Mouse (Mus musculus) small intestine, adult 2 months (tissue): ENCODE results near the gene Adgrg5.

Experiments
- CTCF ChIP-seq: fragments of 200-500 bp; IDR thresholded peaks from 2 replicates; pipeline ENCODE4 v1.5.1; 2012; ENCODE audit warnings: low read depth, mild to moderate bottlenecking, control low read depth, inconsistent platforms, low read length, moderate library complexity, mixed read lengths; ENCODE audit not compliant: insufficient replicate concordance, insufficient read length; ENCODE audit errors: extremely low read depth
- POLR2A ChIP-seq: fragments of 200-500 bp; IDR thresholded peaks from 2 replicates; pipeline ENCODE4 v1.6.1; 2012; ENCODE audit warnings: low read depth, mild to moderate bottlenecking, control low read depth, inconsistent platforms, low read length, moderate library complexity

GRCm38 (mm10) chr8:94992010-94992409, 68.5 kb downstream of the Adgrg5 start:
- TF ChIP-seq POLR2A (no peak), CTCF (no peak)
